Mouse (Mus musculus): ENCODE data around the gene Pias4. TPM values are rescaled to one million over a fixed set of nuclear protein-coding genes. Genes with fewer than 3 reads are reported as not detected.

The Pias4 gene
- polyA plus RNA-seq, 1 experiment from 2014 or later = 70.6 TPM

DNA sequence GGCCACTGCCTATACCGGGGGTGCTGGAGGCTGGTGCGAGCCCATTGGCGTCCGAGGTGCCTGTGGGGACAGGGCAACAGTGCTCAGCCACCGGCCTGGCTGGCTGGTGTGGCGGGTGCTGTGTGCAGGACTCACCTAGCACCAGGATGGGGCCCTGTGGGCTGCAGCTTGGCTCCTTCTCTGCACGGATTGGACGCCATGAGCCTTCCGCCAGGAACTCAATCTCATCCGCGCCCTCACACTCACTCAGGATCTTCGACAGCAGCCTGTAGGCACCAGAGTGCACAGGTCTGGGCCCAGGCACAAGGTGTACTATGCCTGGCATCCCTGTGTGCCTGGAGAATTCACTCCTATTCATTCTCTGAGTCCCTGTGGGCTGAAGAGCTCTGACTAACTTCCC, 13.4 kb downstream of the Pias4 start:
- Histone ChIP-seq H3K4me2 (replicated peaks) (no peak overlapping the region), H3K27ac (no peak overlapping the region), H3K27me3 (replicated peaks) (no peaks in the 10 kb centered on the region), H3K9me3 (no peaks in the 10 kb centered on the region), H3K36me3 (peaks cover 82% of the 10 kb centered on the region), H3K9ac (no peak overlapping the region), H3K4me3 (no peak overlapping the region), H3K4me1 (no peaks in the 10 kb centered on the region)
- WGBS = 92% methylated on average over 12 of the region's 12 CpGs
- no peak for ATAC-seq (ENCODE audit: low FRiP score, low read depth)

GRCm38 (mm10) chr10:81152609-81153008, 15.1 kb downstream of the Pias4 start:
- Histone ChIP-seq H3K36me3 (peaks cover 83% of the 10 kb centered on the region), H3K27ac (no peak overlapping the region), H3K4me2 (replicated peaks) (no peak overlapping the region), H3K4me3 (no peak overlapping the region), H3K9me3 (no peaks in the 10 kb centered on the region), H3K9ac (no peak overlapping the region), H3K27me3 (replicated peaks) (no peaks in the 10 kb centered on the region), H3K4me1 (no peaks in the 10 kb centered on the region)
- ATAC-seq (ENCODE audit: low FRiP score, low read depth) = no peak
- WGBS = 77% methylated on average over 12 of the region's 12 CpGs

GRCm38 (mm10) chr10:81151261-81151660, 16.5 kb downstream of the Pias4 start:
- Histone ChIP-seq H3K36me3 (peaks cover 83% of the 10 kb centered on the region), H3K4me1 (no peaks in the 10 kb centered on the region), H3K27me3 (replicated peaks) (no peaks in the 10 kb centered on the region), H3K9ac (no peak overlapping the region), H3K27ac (no peak overlapping the region), H3K4me3 (no peak overlapping the region), H3K4me2 (replicated peaks) (no peak overlapping the region), H3K9me3 (no peaks in the 10 kb centered on the region)
- no peak for ATAC-seq (ENCODE audit: low FRiP score, low read depth)
- 74% methylated on average over 6 of the region's 6 CpGs for WGBS

- Histone ChIP-seq H3K9ac (no peak overlapping the region), H3K4me2 (replicated peaks) (no peak overlapping the region), H3K27me3 (replicated peaks) (no peaks in the 10 kb centered on the region), H3K36me3 (peaks cover 74% of the 10 kb centered on the region), H3K4me1 (peaks cover 23% of the 10 kb centered on the region), H3K27ac (no peak overlapping the region), H3K4me3 (no peak overlapping the region), H3K9me3 (no peaks in the 10 kb centered on the region)
- no peak for ATAC-seq (ENCODE audit: low FRiP score, low read depth)
- WGBS = 95% methylated on average over 4 of the region's 4 CpGs
These were observed 21.4 kb downstream of the Pias4 start for GRCm38 (mm10) chr10:81146296-81146695.

- Histone ChIP-seq H3K27me3 (replicated peaks) (no peaks in the 10 kb centered on the region), H3K4me3 (no peak overlapping the region), H3K4me2 (replicated peaks) (no peak overlapping the region), H3K36me3 (peaks cover 74% of the 10 kb centered on the region), H3K9ac (no peak overlapping the region), H3K9me3 (no peaks in the 10 kb centered on the region), H3K4me1 (peaks cover 28% of the 10 kb centered on the region), H3K27ac (no peak overlapping the region)
- WGBS = 94% methylated on average over 7 of the region's 7 CpGs
- no peak for ATAC-seq (ENCODE audit: low FRiP score, low read depth)
These were observed 21.9 kb downstream of the Pias4 start for GRCm38 (mm10) chr10:81145778-81146177.

DNA sequence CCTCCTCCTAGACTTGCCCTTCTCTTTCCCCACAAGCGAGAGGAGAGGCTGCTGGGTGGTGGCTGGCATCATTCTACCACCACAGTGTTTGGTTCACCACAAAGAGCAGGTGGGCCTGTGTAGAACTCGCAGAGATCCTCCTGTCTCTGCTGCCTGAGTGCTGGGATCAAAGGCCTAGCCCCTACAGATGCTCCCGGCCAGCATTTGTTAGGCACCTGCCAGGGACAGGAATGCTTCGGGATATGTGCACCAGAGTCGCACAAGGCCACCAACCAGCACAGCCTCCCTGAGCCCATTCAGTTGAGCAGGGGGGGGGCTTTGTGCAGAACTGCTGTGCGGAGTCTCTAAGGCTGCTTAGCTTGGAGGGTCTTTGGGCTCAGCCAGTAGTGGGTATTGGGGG, 22.4 kb downstream of the Pias4 start:
- no peak overlapping the region for H3K4me2 ChIP-seq (replicated peaks)
- H3K9ac ChIP-seq = no peak overlapping the region
- H3K4me1 ChIP-seq = peaks cover 33% of the 10 kb centered on the region
- H3K9me3 ChIP-seq = no peaks in the 10 kb centered on the region
- no peaks in the 10 kb centered on the region for H3K27me3 ChIP-seq (replicated peaks)
- 95% methylated on average over 6 of the region's 6 CpGs for WGBS
- H3K36me3 ChIP-seq = peaks cover 70% of the 10 kb centered on the region
- no peak overlapping the region for H3K4me3 ChIP-seq
- no peak overlapping the region for H3K27ac ChIP-seq
- no peak for ATAC-seq (ENCODE audit: low FRiP score, low read depth)

DNA sequence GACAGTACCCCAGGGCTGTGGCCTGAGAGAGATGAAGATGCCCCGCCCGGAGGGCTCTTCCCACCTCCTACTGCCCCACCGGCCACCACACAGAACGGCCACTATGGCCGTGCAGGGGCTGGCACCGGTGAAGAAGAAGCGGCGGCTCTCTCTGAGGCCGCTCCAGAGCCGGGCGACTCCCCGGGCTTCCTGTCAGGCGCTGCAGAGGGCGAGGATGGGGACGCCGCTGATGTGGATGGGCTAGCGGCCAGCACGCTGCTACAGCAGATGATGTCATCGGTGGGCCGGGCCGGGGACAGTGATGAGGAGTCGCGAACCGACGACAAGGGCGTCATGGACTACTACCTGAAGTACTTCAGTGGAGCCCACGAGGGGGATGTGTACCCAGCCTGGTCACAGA, 23.1 kb downstream of the Pias4 start:
- no peak for ATAC-seq (ENCODE audit: low FRiP score, low read depth)
- no peak overlapping the region for H3K9ac ChIP-seq
- no peak overlapping the region for H3K4me3 ChIP-seq
- H3K27me3 ChIP-seq (replicated peaks) = no peaks in the 10 kb centered on the region
- H3K27ac ChIP-seq = no peak overlapping the region
- no peak overlapping the region for H3K4me2 ChIP-seq (replicated peaks)
- H3K9me3 ChIP-seq = no peaks in the 10 kb centered on the region
- 92% methylated on average over 27 of the region's 27 CpGs for WGBS
- H3K4me1 ChIP-seq = peaks cover 39% of the 10 kb centered on the region
- peaks cover 64% of the 10 kb centered on the region for H3K36me3 ChIP-seq

- Histone ChIP-seq H3K4me2 (replicated peaks) (no peak overlapping the region), H3K27ac (no peak overlapping the region), H3K36me3 (peaks cover 57% of the 10 kb centered on the region), H3K4me1 (peaks cover 46% of the 10 kb centered on the region), H3K4me3 (no peak overlapping the region), H3K9ac (no peak overlapping the region), H3K9me3 (no peaks in the 10 kb centered on the region), H3K27me3 (replicated peaks) (no peaks in the 10 kb centered on the region)
- WGBS = 95% methylated on average over 52 of the region's 52 CpGs
- ATAC-seq (ENCODE audit: low FRiP score, low read depth) = no peak
These were observed 23.8 kb downstream of the Pias4 start for GRCm38 (mm10) chr10:81143845-81144437.

DNA sequence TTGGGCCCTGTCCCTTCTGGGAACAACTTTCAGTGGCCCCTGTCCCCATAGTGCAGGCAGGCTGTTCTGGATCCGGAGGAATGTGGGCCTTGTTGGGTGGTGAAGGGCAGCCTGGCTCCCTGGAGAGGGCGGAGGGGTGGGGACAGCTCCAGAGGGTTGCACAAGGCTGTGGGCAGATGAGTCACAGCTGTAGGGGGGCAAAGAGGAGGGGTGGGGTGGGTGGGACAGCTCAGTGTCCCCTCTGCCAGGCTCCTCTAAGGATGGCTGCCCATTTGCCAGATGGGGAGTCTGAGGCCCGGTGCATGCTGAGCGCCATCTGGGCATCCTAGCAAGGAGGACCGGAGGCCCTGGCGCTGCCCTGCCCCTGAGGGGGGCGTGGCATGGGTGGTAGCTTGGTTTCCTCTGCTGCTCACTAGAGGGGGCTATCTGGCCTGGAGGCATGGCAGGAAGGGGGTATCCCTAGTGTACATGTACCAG, 24.5 kb downstream of the Pias4 start:
- H3K36me3 ChIP-seq = peaks cover 50% of the 10 kb centered on the region
- 91% methylated on average over 7 of the region's 7 CpGs for WGBS
- no peak overlapping the region for H3K9ac ChIP-seq

DNA sequence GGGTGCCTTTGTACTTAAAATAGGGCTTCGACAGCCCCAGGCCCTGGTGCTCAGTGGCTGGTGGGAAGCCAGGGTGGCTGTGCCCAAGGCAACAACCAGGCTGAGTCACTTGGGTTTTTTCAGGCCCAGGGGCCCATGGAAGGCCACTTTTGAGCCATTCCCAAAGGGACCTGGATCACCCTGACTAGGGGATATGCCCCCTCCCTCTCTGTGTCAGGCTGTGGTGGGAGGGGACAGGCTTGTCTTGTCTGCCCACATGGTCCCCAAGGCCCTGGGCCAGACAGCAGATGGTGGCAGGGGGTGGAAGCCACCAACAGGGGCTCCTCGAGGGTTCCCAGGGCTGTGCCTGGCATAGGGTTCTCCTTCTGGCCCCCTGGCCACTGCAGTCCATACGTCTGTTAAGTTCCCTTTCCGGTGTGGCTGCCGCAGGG, 25.2 kb downstream of the Pias4 start:
- Histone ChIP-seq H3K9me3 (no peaks in the 10 kb centered on the region), H3K27ac (no peak overlapping the region), H3K4me2 (replicated peaks) (peak overlapping the region; percentile 99), H3K9ac (0 out of 2 replicates have a peak overlapping the region, but pooled peaks have one; percentile 33), H3K4me1 (peaks cover 57% of the 10 kb centered on the region), H3K27me3 (replicated peaks) (no peaks in the 10 kb centered on the region), H3K36me3 (peaks cover 43% of the 10 kb centered on the region), H3K4me3 (no peak overlapping the region)
- ATAC-seq (ENCODE audit: low FRiP score, low read depth) = no peak
- 72% methylated on average over 5 of the region's 5 CpGs for WGBS

More for the DNA sequence above, 24.5 kb downstream of the Pias4 start:
- ATAC-seq (ENCODE audit: low FRiP score, low read depth) = no peak
- no peak overlapping the region for H3K4me2 ChIP-seq (replicated peaks)
- no peak overlapping the region for H3K4me3 ChIP-seq
- peaks cover 54% of the 10 kb centered on the region for H3K4me1 ChIP-seq
- H3K9me3 ChIP-seq = no peaks in the 10 kb centered on the region
- no peaks in the 10 kb centered on the region for H3K27me3 ChIP-seq (replicated peaks)
- no peak overlapping the region for H3K27ac ChIP-seq

- peak overlapping the region; percentile 41 for H3K9ac ChIP-seq
These were observed 26.1 kb downstream of the Pias4 start for GRCm38 (mm10) chr10:81141455-81142210.

DNA sequence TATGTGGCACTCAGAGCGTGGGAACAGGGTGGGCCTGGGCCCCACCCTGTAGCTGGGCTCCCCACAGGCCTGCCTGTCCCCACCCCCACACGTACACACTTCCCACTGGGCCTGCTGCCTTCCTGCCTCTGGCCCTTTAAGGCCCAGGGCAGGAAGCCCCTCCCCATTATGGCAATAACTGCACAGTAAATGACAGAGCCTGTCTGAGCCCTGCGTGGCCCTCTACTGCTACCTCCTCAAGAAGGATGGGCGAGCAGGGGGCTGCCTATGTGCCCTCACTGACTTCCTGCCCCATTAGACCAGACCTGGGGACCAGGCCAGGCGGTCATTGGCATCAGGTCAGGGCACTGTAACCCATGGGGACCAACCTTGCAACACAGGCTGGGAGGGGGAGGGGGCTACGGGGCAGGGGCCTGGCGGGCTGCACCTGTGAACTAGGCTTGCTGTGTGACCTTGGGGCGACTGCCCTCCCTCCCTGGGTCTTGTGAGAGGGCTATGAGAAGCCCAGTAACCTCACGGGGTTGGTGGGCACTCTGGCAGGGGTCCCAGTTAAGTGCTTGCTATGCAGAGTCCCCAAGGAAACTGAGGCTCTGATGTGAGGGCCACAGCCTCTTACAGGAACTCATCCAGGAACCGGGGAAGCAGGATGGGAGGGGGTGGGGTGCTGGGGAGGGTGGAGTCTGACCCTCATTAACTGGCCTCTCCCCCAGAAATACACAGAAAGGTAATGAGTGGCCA, 26.8 kb downstream of the Pias4 start:
- 68% methylated on average over 10 of the region's 10 CpGs for WGBS
- peaks cover 59% of the 10 kb centered on the region for H3K4me1 ChIP-seq
- H3K9ac ChIP-seq = peak overlapping the region; percentile 41; the same call in 1 of the 2 replicates
- no peak overlapping the region for H3K27ac ChIP-seq
- H3K9me3 ChIP-seq = no peaks in the 10 kb centered on the region
- peaks cover 27% of the 10 kb centered on the region for H3K36me3 ChIP-seq
- H3K27me3 ChIP-seq (replicated peaks) = peaks cover 2% of the 10 kb centered on the region
- no peak overlapping the region for H3K4me3 ChIP-seq
- peak overlapping the region; percentile 99 for H3K4me2 ChIP-seq (replicated peaks)
- ATAC-seq (ENCODE audit: low FRiP score, low read depth) = no peak

More at GRCm38 (mm10) chr10:81141455-81142210, 26.1 kb downstream of the Pias4 start:
- WGBS = 85% methylated on average over 7 of the region's 7 CpGs
- H3K27me3 ChIP-seq (replicated peaks) = no peaks in the 10 kb centered on the region
- no peaks in the 10 kb centered on the region for H3K9me3 ChIP-seq
- H3K4me3 ChIP-seq = no peak overlapping the region
- peaks cover 57% of the 10 kb centered on the region for H3K4me1 ChIP-seq
- H3K27ac ChIP-seq = no peak overlapping the region
- H3K36me3 ChIP-seq = peaks cover 34% of the 10 kb centered on the region
- H3K4me2 ChIP-seq (replicated peaks) = peak overlapping the region; percentile 99
- ATAC-seq (ENCODE audit: low FRiP score, low read depth) = no peak

Data from neural tube, embryonic 12.5 days (tissue).